Mouse (Mus musculus): ENCODE results near the gene Mrpl9. TPM values are rescaled to one million over a fixed set of nuclear protein-coding genes. Genes with fewer than 3 reads are reported as not detected.

The Mrpl9 gene
- total RNA-seq (2021): 10 to 100 TPM; 60.8 to 62.6 TPM

DNA sequence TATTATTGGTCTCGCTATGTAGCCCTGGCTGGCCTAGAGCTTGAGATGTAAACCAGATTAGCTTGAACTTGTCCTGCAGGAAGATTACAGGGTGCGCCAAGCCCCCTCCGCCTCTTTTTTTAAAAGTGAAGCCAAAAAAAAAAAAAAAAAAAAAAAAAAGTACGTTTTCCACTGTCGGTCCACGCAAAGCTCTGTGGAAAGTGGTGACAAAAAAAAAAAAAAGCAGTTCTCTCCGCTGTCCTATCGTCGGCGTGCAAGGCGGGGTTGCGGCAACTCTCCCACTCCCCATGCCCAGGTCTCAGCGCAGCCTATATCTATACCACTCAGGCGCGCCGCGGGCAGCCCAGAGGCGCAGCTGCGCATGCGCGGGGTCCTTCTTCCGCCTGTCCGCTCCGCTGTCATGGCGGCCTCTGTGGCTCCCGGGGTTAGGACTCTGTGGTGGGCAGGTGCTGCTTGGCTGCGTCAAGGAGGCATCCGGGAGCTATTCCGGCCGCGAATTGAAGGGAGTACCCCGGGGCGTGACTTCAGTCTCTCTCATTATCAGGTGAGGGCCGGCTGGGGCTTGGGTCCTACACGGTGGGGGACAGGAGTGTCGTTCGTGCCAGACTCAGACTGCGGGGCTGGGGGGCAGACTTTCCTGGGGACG, at the start of gene Mrpl9:
TSS of gene Mrpl9 (plus strand) at position 368 of the 646 bp plus-strand sequence.
- peak; percentile 97 for DNase-seq

DNA sequence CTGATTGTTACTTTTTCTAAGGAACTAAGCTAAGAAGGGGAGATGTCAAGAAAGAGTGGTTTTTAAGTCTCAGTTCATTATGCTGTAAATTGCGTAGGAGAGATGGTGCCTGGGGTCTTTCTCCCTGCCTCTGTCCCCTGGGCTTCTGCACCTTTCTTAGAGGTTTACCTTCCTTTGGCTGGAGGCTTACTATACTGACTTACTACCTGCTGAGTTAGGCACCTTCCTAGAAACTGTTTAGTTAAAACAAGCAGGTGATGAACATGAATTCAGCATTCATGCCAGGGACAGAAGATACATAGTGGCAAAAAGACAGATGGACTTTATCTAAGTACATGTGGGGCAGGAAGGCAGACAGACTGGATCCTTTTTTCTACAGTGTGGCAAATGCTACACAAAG, 46.8 kb upstream of the Mrpl9 start:
- no peak for DNase-seq

DNA sequence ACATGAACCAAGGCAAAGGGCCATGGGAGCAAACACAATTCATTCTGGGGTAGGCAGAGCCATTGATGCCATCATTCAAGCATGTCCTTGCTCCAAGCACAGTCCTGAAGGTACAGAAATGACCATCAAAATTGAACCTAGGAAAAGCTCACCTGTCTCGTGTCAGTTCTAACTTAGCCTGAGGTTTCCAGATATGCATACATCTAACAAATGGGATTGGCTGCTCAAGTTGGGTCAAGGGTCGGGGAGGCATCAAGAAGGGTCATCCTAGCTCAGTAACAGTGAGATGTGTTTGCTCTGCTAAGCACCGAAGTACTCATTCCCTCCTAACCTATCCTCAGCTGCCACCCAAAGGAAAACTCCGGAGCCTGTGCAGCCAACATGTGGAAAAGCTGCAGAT, 46.3 kb upstream of the Mrpl9 start:
- no peak for DNase-seq

DNA sequence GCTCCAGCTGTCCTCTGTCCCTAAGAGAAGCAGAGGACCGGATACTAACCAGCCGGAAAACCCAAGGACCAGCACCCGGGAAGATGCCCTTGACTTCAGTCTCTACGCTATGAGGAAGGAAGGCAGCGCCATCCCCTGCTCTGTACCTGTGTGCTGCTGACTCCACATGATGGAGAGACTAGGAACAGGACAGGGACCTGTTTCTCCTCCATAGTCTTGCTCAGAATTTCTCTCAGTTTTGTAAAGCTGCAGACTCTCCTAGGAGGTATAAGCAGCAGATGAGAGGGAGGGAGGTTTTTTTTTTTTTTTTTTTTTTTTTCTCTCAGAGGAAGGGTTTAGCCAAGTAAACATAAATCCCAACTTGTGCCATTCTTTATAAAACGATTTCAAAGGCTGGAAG, 44.9 kb upstream of the Mrpl9 start, which contains the start of gene Lingo4:
TSS of gene Lingo4 (plus strand) at position 301 of the 400 bp plus-strand sequence.
- DNase-seq: no peak

DNA sequence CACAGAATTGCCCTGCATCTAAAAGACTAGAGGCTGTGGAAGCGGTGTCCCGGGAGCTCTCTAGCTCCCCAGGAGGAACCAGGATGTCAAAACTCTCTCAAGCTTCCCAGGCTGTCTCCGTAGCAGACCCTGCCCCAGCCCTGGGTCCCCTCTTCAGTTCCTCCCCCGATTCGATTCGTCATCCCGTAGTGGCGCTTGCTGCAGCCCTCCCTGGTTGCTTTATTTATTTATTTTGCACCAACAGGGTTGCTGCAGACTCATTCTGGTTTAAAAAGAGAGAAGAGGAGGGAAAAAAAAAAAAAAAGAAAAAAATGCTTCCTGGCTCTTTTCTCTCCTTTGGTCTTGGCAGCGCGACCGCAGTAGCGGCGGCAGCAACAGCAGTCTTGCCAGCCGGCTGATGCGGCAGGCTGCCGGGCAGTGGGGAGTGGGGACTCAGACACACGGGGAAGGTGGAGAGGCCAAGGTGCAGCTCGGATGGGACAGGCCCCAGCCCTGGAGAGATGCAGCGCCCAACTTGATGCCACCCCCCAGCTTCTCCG, 44.1 kb upstream of the Mrpl9 start:
- DNase-seq: peak; percentile 25

DNA sequence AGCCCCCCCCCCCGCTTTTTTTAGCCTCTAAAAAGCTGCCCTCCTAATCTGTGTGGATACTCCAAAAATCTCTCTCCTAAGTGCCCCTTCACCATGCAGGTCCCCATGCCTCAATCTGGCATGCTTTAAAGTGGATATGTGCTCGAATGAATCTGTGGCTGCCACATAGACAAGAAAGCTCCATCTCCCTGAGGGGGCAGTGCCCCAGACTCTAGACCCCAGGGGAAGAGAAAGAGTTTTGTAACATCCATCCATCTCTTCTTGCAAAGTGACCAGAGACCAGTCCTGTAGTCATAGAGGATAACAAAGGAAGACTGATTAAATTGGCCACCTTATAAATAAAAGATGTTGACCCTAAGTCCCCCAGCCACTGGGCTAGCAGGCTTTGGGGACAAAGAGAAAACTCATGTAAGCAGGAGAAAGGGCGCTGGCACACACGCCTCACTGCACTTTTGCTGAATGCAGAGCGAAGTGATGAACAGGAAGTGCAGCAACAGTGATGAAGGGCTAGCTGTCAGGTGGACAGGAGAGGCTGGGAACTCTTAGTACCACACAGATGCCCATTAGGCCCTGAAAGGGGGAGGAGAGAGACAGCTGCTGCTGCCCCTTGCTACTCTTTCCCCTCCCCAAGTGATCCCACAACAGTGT, 43.3 kb upstream of the Mrpl9 start:
- DNase-seq: no peak

DNA sequence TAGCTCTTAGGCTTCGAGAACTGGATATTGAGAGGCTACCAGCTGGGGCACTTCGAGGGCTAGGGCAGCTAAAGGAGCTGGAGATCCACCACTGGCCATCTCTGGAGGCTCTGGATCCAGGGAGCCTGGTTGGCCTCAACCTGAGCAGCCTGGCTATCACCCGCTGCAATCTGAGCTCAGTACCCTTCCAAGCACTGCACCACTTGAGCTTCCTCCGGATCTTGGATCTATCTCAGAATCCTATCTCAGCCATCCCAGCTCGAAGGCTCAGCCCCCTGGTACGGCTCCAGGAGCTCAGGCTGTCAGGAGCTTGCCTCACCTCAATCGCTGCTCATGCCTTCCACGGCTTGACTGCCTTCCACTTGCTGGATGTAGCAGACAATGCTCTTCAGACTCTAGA, 40.7 kb upstream of the Mrpl9 start:
- no peak for DNase-seq

DNA sequence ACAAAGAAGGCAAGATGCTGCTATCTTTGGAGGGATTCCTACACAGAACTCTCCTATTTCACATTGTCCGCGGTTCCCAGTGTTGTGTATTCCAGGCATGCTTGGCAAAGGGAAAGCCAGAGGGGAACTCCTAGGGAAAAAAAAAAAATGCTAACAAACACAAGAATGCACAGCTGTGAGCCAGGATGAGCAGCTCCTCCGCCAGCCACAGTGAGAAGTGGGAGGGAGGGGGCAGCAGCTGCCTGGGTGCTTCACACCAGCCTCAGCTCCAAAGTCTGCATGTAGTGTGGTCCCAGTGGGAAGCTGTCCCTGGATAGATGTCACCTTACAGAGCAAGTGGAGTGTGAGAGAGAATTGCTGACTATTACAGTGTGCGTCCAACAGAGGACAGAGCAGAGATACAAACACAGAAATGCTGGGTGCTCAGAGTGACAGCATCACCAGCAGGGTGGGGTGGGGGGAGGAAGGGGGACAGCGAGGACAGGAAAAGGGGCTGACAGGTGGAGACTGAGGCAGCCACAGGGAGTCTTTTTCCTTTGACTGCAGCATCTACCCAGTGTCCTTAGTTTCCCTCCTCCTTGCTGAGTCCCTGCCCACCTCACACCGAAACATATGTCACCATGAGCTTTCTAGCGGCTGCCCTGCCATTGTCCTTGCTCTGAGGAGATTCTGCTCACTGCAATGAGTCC, 38.6 kb upstream of the Mrpl9 start:
- no peak for DNase-seq

DNA sequence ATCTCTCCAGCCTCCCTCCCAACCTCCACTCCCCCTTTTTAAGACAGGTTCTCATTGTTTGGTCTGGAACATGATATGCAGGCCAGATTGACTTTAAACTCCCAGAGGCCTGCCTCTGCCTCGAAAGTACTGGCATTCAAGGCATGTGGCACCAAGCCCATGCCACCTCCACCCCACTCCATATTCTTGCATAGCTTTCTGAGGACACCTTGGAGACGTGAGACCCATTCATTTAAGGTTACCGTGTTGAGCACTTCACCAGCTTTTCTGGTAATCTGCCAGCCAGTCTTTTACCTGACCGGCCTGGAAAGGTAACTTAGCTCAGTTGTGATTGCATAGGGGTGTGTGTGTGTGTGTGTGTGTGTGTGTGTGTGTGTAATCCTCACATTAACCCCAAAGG, 37.6 kb upstream of the Mrpl9 start:
- DNase-seq: no peak

DNA sequence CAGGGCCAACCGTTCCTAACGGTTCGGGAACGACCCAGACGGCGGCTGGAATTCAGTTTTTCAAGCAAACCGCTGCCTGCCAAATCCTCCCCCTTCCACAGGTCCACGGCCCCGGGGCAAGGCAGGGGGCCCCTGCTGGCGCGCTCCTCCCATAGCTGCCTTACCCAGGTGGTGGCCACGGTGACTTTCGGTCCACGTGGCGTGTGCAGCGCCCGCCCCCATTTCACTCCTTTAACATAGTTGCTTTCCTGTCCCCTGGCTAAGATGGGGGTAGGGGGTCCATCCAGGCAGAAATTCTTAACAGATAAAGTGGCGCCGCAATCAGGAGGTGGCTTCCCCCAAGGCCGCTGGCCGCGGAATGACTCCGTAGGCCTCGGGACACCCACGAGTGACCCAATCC, 30.6 kb upstream of the Mrpl9 start:
- no peak for DNase-seq

DNA sequence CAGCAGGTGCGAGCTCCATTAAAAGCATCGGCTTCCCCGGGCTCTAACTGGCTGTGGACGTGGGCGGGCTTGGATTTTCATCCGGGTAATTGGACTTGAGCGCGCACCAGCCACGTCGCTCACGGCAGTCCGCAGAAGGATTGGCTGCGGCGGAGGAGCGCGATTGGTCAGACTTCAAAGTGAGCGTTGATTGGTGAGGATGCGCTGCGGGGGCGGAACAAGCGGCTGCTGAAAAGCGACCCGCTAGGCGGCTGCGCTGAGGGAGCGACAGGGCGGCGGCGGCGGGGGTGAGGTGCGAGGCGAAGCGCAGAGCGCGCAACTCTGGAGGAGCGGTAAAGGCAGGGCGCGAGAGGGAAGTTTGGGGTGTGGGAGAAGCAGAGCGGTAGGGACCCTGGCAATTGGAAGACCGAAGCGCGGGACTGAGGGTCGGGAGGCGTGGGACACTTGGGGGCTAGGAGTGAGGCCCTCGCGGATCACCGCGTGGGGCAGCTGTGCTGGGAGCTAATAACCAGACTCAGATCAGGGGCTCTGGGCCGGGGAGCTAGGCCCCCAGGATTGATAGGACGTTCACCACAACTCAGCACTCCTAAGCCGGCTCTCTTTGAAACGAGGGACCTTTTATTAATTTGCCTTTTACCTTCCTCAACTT, 30.0 kb upstream of the Mrpl9 start, which contains the start of gene Tdrkh:
TSS of gene Tdrkh (plus strand) at position 243 of the 649 bp plus-strand sequence.
- peak; percentile 96 for DNase-seq

DNA sequence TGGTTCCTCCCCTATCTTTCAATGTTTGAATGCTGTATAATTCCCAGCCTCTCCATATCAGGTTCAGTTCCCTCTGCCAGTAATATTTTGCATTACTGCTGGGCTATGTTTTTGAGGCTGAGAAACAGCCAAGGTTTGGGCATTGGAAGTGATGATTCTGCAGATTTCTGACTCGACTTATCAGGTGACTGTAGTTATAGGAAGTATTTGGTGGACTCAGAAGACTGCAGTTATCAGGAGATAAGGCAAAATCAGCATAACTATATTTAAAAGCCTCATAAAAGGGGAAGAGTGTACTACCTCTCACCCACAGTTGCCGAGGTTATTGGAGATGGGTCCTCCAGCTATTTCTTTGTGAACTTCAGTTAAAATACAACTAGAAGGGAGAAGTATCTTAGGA, 12.1 kb upstream of the Mrpl9 start:
- no peak for DNase-seq

DNA sequence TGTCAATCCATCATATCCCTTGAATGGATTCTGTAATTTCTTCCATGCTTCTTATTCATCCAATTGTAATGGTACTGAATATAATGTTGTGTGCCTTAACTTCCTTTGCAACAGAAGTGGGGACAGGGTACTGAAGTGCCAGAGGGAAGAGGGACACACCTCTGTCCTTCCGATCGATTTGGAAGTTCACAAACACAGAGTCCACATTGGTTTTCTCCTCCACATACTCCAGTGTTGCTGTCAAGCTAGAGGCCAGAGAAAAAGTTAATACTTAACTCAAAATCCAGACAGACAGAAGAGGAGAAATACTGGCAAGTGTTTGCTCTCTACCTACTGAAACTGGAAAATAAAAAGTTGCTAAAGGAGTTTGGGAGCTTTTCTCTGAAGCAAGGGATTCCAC, 8.8 kb upstream of the Mrpl9 start:
- no peak for DNase-seq

DNA sequence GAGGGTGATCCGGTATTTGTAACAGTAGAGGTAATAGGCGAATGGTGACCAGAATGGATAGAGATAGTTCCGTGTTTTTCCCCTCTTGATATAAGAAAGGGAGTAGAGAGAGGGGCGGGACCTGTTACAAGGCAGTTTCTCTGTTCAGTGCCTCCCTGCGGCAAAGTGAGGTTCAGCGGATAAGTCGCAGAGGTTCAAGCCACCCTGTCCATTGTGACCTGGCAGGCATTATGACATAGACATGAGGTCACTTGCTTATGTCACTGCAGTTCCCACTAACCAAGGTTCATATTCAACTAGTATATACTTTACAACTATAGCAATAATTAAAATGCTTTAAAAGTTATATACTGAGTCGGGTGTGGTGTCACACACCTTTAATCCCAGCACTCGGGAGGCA, 6.7 kb upstream of the Mrpl9 start:
- DNase-seq: no peak

DNA sequence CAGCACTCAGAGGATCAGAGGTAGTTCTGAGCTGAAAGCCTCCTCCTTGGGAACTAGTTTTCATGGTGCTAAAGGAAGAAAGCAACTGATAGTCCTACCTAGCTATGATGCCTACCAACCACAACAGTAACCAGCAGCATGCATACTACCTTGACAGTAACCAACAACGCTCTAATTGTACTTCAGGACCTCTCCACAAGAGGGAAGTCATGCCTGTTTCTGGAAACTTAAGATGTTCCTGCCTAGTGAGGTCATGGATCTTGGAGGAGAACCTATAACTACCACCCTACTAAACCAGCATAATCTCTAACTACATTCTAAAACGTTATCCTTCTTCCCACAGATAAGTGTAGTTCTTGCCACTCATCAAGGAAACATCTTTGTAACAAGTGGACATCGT, 1.9 kb upstream of the Mrpl9 start:
- DNase-seq: no peak

DNA sequence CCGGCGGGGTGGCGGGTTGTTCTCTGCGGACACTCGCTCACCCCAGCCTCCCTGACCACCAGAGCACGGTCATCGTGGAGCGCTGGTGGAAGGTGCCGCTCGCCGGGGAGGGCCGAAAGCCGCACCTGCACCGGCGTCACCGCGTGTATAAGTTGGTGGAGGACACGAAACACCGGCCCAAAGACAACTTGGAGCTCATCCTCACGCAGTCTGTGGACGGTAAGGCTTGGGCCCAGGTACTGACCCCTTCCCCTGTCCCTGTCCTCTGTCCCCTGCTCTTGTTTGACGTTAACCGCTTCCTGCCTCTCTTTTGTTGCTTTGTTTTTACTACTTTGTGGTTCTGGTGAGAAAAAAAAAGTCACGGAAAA, 463 bp downstream of the Mrpl9 start, which contains the start of gene Oaz3:
TSS of gene Oaz3 (minus strand) at position 319 of the 368 bp plus-strand sequence.
- no peak for DNase-seq

DNA sequence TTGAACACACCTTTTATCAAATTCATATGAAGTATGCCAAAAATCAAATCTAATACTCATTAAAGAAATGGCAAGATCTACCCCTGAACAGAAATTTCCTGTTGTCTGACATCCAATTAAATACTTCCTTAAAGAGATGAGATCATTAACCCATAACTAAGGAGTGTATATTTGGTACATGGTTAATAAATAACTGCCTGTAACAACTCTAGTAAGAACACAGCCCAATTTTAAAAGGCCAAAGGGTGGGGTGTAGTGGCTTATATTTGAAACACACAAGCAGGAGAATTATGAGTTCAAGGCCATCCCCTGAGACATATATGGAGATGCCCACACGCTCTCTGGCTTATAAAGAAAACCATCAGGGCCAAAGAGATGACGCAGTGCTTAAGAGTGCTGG, 6.3 kb downstream of the Mrpl9 start:
- no peak for DNase-seq

DNA sequence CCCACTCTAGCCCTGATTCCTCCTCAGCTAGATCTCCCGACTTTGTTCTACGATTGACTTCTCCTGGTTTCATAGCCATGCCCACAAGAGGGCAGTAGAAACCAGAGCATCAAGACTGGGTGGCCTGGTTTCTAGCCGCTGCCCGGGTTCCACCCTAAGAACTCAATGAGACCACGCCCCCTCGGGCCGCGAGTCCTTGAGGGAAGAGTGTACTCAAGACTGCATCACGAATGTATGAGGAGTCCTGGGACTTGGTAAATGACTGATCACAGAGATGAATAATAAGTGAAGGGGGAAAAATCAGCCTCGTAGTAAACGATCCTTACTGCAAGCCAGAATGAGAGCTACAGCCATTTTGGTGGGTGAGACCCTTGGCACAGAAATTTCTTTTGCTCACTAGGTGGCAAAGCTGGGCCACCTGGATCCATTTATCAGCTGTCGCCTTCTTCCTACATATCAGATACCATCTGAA, 13.4 kb downstream of the Mrpl9 start:
- peak; percentile 85 for DNase-seq

DNA sequence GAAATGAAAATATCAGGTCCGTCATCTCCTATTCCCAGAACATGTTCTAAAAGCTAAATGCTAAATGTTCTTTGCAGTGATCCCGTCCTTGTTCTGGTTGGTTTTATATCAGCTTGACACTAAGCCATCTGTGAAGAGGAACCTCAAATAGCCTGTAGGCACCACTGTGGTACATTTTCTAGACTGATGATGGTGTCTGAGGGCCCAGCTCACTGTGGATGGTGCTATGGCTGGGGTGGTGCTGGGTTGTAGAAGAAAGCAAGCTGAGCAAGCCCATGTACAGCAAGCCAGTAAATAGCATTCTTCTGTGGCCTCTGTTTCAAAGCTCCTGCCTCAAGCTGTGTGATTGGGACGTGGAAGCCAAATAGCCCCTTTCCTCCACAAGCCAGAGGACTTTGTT, 13.9 kb downstream of the Mrpl9 start:
- no peak for DNase-seq

DNA sequence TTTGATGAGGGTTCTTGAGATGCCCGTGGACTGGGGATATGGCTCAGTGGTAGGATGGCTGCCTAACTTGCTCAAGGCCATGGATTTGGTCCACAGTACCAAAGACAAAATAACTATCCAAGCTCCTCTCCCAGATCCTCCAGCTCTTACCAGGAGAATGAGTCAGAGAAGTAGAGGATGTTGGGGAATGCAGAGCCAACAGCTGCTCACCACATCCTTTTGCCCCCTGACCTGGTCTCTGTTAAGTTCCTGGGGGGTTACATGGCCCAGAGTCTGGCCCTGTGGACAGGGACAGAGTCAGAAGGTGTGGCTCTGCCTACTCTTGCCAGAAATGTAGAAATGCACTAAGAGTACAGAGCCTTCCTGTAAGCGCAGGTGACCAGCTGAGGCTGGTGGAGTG, 16.7 kb downstream of the Mrpl9 start:
- no peak for DNase-seq

DNA sequence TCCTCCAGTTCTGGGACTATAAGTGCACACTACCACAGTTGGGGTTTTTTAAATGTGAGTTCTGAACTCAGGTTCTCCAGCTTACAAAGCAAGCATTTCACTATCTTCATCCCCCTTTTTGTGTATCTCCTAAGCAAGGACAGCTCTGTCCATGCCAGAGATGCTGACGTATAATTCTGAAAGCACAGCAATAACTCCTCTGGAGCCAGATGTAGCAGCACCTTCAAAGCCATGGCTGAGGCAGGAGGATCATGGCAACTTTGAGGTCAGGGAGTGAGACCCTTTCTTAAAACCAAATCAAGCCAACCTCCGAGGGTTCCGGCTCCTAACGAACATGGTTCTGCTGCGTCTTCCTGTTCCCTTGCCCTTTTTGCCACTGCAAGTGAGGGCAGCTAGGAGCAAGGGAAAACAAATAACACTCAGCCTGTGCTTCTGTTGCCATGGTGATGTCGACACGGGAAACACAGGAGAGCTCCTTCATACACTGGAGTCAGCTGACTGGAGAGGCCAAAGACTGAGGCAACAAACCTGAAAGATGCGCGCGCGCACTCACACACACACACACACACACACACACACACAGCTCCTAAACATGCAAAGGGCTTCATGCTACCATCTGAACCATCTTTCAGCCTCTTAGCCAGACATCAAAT, 20.9 kb downstream of the Mrpl9 start:
- DNase-seq: no peak

Data from heart, postnatal 4 days (tissue).